Mouse (Mus musculus) activated CD4-positive, CD25-positive, alpha-beta regulatory T cell, adult 4 months (primary cell): Measurements from ENCODE around the gene Nebl. TPM values are rescaled to one million over a fixed set of nuclear protein-coding genes. Genes with fewer than 3 reads are reported as not detected.

Experiments
- ATAC-seq: one replicate; pipeline ENCODE4 v1.8.0; 2017
- polyA plus RNA-seq, 2 experiments: library from polyadenylated mRNA; unstranded; fragments of 100-300 nt; shearing (Covaris generic); gene quantifications; one replicate each; pipeline ENCODE4 v1.2.1; 2017

The Nebl gene
- polyA plus RNA-seq, 2 experiments from 2014 or later: 6.0 to 8.3 TPM

DNA sequence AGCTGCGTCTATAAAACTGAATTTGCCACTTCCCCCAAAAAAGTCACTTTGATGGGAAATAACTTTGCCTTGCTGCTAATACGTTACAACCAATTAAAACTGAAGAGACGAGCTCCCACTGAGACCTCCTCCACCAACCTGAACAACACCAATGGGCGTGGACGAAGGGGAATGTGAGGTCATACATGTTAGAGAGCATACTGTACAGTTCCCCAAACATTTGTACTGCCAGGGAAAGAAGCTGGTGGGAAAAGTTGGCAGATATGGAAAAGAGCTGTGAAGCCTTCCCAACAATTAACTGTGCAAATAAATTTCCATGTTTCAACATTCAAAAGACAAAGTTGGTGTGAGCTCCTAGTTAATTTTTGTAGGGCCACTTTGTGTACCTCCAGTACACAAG, 25.3 kb downstream of the Nebl start:
- no peak for ATAC-seq

DNA sequence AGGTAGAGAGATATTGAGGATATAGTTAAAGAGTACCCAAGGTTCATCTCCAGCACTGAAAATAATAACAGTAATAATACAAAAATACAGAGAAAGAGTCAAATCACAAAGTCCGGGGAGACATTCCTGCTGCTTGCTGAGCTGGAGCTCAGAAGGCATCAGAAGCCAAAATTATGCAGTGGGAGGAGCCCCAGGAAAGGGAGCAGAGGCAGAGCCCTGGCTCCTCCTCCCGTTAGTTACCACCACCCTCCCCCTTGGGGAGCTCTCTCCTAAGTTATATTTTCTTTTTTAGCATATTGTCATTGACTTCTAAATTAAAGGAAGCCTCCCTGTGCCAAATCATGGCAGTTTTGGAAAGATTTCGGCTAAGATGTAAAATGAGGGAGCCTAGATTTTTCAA, 25.8 kb downstream of the Nebl start:
- ATAC-seq: no peak

DNA sequence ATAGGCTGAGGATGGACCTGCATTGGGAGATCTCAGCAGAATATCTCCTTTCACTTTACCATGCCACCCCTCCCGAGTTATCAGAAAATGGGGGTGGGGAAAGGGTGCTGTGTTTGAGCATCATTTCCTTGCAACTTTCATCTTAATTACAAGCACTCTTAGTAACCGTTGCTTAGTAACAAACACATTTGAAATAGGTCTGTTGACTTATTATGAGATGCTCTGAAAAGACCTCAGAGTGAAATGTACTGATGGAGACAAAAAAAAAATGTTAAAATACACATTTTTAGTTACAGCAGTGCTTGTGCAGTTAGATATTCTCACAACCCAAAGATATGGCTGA, 28.1 kb downstream of the Nebl start:
- peak; percentile 71 for ATAC-seq

DNA sequence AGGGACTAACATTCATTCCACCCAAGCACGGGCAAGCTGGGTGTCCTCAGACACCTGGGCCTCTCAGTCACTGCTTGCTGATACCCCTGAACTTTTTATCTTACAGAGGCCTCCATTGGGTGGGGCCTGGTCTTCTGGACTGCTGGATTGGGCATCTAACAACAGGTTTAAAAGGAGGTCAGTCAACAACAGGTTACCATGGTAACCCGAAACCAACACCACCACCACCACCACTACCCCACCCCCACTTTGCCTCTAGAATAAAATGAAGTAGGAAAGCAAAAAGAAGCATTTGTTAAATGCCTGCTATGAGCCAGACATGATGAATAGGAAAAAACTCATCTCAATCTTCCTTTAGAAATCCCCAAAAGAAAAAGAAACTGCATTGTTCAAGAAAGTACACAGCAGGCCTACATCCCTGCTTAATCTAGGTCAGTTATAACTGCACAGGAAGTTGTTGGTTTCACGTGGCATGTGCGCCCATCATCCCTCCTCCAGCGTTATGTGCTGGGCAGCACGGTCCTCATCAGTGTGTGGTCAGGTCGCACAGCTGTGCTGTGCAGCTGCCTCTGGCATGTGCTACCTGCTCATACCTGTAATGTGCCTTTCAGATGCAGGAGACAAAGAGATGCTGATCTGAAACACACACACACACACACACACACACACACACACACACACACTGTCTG, 28.6 kb downstream of the Nebl start:
- ATAC-seq: peak; percentile 75

DNA sequence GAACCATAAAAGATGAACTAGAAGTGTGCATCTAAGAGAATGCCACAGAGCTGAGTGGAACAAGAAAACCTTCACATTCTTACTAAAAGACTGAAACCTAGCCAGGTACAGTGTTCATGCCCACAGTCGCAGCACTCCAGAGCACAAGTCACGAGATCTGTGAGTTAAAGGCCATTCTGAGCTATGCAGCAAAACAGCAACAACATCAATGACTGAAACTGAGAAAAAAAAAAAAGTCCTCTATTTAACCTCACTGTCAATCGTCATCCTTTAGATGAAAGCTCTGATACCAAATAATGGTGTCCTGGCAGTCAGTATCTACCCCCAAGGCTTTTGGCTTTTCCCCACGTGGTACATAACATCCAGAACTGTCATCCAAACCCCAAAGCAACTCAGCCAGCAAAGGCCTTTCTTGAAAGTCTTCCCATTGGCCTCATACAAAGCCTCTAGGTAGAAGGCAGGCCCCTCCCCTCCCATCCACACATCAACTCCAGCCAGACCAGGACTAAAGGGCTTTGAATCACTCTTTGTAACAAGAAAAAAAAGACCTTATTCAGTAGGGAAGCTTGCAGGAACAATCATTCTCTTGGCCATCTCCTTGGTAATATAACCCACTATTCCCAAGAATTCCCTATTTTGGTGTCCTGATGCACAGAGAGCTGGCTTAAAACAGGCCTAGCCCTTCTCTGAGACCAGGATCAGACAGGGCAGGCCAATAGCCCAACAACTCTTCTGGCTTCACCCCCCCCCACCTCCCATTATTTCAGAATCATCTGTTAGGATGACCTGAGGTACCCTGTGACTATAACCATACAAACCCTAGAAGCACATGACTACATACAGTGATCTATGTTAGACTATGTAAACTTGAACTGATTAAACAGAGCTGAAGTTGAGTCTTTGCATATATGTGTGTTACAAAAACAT, 32.8 kb downstream of the Nebl start:
- ATAC-seq: peak; percentile 20

DNA sequence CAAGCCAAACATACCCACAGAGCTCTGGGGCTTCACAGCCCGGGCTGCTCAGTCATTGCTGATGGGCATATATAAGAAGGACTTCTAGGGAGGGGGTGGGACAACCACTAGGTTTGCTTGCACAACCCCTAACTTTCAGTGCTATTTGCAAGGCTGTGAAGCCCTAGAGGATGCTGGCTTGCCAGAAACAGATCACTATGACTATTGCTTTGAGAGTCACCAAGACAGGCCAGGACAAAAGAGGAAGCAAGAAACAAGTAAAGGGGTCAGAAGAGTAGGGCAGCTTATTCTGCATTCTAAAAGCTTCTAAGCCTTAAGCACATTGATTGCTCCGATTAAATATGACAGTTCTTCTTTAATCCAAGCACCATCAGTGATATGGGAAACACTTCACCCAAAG, 38.3 kb downstream of the Nebl start:
- no peak for ATAC-seq

DNA sequence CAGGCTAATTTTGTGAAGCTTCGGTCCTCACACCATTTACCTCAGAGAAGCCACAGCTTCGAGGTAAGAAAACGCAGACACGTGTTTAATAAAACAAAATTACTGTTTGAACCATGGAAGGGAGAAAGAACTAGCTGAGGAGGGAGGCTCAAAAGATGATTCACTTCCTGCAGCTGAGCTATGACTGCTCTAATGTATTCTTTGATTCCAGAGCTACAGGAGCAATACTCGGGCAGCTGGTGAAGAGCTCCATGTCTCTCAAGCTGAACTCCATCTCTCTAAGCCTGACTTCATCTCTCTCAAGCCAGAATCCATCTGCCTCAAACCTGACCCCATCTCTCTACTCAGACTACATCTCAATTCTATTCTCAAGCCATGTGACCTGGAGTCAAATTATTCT, 41.0 kb downstream of the Nebl start:
- no peak for ATAC-seq

DNA sequence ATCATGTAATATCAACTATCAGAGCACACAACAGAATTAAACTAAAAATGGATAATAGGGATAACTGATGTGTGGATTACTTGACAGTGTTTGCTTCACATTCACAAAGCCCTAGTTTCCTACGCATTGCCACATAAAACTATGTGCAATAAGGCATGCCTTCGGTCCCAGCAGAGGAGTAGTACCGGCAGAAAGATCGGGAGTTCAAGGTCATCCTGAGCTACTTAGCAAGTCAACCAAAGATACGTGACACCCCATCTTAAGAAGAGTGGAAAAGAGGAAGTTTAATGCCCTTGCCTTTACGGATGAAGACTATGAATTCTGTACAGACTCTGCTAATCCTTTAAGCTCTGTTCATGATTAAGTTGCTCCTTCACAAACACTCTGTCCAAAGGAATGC, 44.1 kb downstream of the Nebl start:
- no peak for ATAC-seq

DNA sequence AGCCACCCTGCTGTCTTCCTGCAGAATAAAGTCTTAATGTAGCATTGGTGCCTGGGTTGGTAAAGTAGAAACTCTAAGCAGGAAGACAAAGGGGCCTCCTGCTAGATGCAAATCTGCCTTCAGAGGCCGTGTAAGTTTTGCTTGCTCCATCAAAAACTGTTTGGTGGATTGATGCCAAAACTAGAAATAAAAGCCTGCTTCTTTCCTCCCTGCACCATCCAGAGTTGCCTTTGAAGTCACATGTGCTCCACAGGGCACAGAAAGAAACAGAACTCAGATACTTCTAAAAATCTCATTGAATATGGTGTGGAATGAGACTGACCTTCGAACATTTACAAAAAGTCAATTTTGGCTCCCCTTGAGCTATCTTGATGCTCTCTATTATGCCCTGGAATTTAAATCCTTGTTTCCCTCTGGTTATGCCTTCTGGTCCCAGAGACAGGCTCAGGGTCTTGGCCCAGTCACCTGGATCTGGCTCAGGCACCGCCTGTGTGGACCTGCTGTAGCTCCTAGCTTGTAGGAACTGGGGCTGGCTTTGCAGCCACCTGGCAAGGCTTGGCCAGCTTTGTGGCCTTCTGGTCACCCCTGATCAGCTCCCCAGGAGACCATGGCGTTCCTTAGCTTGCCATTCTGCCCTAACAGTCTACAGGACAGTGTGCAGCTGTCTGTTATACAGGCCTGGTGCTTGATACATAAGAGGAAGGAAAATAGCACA, 47.8 kb downstream of the Nebl start:
- no peak for ATAC-seq

DNA sequence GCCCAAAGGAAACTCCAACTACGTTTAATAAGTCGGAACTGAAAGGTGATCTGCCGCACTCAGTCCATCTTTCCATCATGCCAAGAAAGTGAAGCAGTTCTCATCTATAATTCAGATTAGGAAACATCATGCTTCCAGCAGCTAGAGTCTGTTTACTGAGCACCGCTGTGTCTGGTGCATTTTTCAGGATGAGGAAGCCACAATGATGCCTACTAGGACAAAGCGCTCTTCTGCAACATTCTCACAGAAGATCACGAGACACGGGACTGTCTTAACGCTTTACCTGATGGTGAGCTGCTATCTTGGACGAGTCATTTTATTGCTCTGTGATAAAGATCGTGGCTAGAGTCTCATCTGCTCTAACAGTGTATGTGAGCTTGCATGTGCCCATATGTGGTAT, 59.1 kb downstream of the Nebl start:
- ATAC-seq: no peak

DNA sequence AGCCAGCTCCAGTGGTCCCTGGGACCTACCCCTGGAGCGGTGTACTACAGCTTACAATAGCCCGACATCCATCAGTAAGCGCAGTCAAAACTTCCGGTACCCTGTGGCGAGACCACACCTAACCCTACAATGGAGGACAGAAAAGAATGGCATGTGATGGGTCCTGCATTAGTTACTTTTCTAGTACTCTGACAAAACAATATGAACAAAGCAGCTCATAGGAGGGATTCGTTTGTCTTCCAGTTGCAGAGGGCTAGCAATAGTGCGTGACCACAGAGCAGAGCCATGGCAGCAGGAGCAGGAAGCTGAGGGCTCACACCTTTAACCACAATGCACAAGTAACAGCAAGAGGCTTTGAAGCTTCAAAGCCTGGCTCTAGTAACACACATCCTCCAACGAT, 59.7 kb downstream of the Nebl start:
- ATAC-seq: peak; percentile 98

DNA sequence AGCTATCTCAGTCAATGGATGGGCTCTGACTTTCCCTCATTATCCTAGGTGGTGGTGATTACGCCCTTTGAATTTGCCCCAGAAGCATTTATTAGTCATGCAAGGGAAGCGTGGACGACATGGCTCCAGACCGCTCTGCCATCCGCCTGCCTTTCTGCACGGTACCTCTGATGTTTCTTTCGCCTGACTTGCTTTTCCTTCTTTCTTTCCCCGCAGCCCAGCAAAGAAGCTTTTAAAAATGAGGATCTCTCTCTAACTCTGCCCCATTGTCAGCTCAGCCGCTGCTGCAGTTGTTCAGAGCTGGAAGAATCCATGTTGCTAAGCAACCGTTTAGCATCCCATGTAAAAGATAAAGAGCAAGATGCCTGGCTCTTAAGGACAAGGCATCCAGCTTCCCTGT, 61.3 kb downstream of the Nebl start:
- ATAC-seq: no peak

DNA sequence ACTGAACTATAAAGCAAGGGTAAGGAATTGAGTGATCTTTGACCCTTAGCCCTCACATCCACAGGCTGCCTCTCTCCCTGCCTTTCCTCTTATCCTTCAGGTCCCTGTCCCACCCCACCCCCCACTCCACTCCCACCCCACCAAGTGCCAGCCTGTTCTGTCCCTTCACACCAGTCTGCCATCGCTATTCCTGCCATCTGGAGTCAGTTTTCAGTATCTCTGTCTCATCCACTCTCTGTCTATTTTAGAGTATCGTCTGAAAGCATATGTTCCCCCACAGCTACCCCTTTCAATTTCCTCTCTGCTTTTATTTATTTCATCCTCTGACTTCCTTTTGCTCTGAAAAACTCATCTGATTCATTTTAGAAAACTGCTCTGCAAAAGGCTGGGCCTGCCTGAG, 62.3 kb downstream of the Nebl start:
- no peak for ATAC-seq

DNA sequence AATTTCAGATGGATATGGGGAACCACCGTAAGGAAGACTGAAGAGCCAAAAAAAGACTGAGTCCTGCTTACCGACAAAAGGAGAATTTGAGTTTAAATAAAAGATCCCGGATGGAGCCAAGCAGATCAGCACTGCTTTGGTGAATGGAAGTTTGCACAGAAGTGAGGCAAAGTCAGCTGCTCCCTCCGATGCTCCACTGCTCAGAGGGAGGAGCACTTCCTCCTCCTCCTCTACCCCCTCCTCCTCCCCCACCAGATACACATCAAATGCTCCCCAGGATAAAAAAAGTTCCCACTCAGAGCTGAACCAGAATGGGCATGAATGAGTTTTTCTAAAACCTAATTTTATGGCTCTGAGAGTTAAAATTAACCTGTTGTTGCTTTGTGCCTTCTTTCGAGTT, 73.1 kb downstream of the Nebl start:
- no peak for ATAC-seq

DNA sequence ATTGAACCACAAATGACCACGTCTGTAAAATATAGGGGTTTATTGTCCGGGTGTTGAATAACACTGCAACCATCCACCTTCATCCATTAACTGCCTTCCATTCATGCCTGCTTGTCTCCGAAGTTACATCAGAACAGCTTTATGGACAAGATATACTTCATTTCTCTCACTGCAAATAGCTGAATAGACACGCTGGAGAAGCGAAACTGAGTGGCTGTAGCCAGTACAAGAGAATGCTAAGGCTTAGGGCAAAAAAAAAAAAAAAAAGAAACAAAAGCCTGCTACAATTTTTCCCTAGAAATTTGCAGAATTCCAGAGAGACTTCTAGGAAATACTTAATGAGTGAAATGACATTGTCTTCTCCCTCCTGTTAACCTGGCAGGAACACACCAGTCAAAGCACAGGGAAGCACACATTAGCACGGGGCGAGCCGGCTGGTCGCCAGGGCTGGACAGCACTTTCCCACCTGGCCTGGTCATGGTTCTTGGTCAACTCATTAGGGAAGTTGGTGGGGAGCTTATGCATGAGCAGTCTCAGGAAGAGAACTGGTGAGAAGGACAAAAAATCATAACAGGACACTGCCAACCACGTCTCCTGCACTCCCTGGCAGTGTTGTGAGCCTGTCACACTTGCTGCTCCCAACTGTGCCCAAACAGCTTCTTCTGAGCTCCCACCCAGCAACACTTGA, 81.0 kb downstream of the Nebl start:
- ATAC-seq: no peak

DNA sequence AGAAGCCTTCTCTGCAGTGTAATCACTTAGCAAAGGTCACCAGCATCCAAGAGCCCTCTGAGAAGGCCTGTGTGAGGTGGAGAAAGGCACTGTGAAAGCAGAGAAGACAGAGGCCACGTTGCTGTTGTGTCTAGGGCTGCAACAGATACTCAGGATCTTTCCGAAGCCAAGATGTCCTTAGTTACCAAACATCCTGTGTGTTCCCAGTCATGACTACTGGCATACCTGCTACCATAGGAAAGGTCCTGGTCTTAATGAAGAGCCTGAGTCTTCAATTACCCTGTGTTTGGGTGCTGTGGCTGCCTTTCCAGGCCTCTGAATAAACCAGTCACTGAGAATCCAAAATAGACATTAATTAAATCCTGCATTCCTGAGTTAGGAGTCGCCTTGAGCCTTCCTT, 81.5 kb downstream of the Nebl start:
- no peak for ATAC-seq

DNA sequence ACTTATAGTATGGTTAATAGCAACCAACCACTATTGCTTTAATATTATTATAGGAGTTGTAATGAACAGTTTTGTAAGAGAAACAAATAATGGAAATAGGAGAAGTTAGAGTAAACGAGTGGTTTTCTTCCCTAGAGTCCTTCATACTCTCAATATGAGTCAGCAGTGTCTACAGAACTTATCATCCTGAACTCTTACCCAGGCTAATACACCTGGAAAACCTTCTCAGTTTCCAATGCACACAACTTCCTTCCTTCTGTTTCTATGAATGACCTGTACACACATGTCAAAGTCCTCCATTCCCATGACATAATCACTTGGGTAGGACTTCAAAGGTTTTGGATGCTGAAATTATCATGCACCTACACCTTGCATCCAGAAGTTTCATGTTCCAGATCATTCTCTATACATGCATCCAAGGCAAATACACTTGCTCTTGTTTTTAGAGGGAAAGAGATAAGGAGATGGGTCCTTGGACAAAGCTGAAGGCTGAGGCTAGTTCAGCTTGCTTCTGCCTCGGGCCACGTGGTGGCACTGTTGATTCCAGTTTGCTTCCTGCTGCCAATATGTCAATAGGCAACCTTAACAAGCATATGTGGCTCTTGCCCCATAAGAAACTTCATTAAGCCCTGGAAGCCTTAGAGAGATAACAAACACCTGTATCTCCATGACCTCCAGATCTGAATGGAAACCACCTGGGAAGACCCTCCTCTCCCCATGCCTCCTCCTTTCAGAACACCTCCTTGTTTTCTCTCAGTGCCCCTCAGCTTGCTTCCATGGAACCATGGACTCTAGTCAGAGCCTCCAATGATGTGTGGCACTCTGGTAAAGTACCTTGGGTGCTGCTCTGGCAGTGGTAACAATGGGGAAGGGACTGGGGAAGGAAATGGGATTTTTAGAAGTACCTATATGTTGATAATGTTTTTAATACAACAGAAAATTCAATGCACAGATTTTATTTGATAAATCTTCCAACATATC, 86.7 kb downstream of the Nebl start:
- peak; percentile 59 for ATAC-seq

DNA sequence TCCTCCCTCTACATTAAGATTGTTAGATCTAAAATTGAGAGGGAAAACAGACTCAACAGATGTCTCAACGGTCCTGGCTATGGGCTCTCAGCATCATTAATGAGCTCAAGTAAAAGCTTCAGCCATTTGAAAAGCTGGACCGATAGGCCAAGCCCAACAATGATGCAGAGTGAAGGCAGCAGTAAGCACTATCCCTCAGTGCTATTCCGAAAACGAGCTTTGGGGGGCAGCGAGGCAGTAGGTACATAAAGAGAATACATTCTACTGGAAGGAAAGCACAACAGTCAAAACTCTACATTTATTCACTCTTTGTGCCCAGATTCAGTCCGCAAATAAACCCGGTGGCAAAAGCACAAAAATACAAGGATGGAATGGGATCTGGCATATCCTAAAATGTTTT, 87.4 kb downstream of the Nebl start:
- no peak for ATAC-seq

DNA sequence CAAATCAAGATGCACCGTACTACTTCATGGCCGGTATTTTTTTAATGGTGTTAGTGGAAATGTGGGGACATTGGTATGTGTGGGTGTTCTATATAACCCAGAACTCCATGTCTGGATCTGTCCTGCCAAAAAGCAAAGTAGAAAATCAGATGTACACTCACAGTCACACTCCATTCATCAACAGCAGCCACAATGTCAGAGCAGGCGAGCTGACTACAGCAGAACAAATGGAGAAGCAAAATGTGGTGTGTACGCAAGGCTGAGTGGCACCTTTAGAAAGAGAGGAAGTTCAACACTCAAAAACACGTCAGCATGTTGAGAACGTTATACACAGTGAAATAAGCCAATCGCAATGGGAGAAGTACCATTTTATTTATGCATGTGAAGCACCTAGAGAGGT, 88.5 kb downstream of the Nebl start:
- no peak for ATAC-seq

DNA sequence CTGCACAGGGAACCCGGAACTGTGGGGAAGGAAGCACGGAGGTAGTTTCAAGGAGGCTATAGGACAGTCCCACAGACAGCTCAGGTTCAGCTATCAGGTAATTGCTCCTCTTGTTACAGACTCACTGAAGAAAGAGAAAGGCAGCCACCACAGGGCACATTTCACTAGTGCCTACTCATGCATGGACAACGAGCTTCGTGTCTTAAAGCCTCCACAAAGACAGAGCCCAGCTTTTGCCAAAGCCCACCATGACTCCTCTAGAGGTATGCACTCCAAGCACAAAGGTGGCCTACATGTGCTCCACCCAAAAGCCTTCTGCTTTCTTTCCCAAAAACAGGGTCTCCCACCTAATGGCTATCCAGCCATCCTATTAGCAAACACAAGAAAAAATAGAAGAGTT, 90.4 kb downstream of the Nebl start:
- ATAC-seq: no peak

DNA sequence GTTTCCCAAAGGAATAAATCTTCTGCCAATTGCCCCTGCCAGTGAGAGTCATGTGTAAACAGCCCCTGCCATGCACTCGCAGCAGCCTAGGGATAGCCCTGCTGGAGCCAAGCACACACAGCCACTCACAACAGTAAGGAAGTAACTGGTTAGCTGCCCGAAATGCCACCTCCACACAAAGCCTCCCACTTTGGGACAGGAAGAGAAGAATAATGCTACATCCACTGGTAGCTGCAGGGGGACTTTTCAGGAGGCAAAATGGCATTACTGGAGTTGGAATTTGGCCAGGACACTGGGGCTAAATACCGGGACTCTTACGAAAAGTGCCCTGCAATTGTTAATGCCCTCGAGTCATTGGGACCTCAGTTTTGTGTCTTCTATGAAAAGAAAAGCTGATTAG, 92.6 kb downstream of the Nebl start:
- no peak for ATAC-seq

DNA sequence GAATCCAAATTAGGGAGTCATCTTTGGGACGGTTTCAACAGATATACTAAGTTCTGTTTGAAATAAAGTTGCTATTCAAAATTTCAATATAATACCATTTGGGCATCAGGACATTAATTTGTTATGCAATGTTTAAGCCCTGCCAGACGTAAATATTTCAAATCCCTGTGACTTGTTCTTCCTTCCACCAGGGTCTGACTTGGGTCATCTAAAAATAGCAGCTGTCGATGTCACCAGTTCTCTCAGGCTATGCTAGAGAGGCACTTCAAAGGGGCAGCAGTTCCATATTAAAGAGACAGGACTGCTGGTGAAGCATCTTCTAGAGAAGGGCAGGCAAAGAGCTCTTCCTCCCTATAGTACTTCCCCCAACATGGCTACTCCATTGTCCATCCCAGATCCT, 107.3 kb downstream of the Nebl start:
- no peak for ATAC-seq
